Mouse (Mus musculus) gastrocnemius, adult 2 months (tissue): Measurements from ENCODE around the gene Zmynd19. TPM values are rescaled to one million over a fixed set of nuclear protein-coding genes. Genes with fewer than 3 reads are reported as not detected.
"Not testable (repeated sequence)": the region's sequence is repeated elsewhere in the genome, so short reads cannot be mapped to it uniquely, and the experiment has no call there.

Experiments used
- DNase-seq: peaks from one replicate; pipeline ENCODE4 v3.0.0; 2022
- H3K27ac ChIP-seq: fragments of 200-600 bp; 2 replicates; pipeline ENCODE4 v1.8.1; 2022; ENCODE audit warnings: mild to moderate bottlenecking
- H3K4me3 ChIP-seq: fragments of 200-600 bp; 2 replicates; pipeline ENCODE4 v1.8.1; 2022; ENCODE audit warnings: mild to moderate bottlenecking, moderate library complexity
- CTCF ChIP-seq: fragments of 200-600 bp; IDR thresholded peaks from 2 replicates; pipeline ENCODE4 v1.8.1; 2022; ENCODE audit warnings: antibody characterized with exemption, mild to moderate bottlenecking, moderate library complexity
- intact Hi-C: fragments of 180-260 bp; cut with DNase I; formaldehyde crosslinking; loops from one replicate; pipeline ENCODE4 v1.15.1; 2025
- total RNA-seq, 2 experiments: library from RNA; stranded (reverse); gene quantifications; 2 replicates each; pipeline ENCODE4 v1.2.3; 2021

The Zmynd19 gene
- total RNA-seq, 2 experiments from 2014 or later = 20.6 to 21.2 TPM

DNA sequence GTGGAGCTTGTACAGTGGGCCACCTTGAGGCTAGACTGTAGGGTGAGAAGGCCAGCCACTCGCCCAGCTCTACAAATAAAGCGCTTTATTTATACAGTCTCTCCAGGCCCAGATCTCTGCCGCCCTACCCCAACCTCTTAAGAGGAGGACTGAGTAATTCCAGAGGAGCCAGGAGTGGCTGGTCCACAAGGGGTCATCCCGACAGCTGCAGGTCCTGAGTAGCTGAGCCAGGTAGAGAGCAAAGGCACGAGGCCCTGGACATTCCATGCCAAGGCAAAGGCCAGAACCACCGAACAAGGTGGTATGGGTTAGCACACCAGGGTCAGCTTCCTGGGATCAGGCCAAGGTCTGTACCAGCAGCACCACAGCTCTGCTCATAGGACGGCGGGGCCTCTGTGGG is 24.3 kb upstream of the Zmynd19 start:
- Histone ChIP-seq H3K27ac (no peak overlapping the region), H3K4me3 (no peak overlapping the region)
- intact Hi-C loops = no loop called here
- DNase-seq = no peak
- no peak for TF ChIP-seq CTCF

DNA sequence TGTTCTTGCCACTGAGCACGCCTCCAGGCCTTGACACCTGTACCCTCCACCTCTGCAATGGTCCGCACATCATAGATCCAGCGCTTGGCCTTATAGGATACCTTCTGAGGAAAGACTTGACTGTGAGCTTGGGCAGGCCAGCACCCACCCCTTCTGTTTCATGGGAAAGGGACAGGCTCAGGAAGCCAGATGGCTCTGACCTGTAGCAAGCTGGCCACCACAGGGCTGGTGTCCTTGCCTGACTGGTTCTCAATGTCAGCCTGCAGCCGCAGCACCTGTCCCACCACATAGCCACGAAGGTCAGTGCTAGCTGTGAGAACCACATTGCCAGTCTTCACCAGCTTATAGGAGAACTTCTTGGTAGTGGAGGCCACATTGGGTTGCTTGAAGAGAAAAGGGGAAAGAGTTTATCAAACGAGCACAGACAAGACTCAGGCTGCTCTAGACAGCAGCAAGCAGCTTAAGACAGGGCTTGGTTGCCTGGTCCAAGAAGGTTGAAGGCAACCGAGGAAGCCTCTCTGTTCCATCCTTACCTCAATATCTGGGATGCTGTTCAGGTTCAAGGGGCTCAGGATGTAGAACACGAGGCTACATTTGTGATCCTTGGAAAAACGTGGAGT is 23.1 kb upstream of the Zmynd19 start:
- no peak for DNase-seq
- Histone ChIP-seq H3K27ac (no peak overlapping the region), H3K4me3 (no peak overlapping the region)
- intact Hi-C loops = no loop called here
- no peak for TF ChIP-seq CTCF

DNA sequence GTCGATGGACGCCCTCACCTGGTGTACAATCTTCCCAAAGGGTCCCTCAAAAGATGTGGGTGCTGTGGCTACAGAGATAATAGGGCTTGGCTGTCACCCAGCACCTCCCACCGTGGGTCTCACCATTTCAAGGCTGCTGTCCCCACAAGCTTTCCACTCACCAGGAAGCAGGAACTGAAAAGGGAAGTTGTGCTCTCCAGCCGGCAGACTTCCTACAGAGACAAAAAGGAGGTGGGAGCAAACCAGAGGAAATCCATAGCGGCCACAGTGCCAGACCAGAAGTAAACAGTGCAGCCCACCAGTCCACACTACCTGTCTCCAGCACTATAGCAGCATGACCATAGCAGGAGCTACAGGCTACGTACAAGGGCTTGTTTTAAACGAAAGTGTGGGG is 22.6 kb upstream of the Zmynd19 start:
- no peak for TF ChIP-seq CTCF
- DNase-seq = no peak
- peak overlapping the region; percentile 56 for H3K27ac ChIP-seq
- no peak overlapping the region for H3K4me3 ChIP-seq
- intact Hi-C loops = no loop called here

DNA sequence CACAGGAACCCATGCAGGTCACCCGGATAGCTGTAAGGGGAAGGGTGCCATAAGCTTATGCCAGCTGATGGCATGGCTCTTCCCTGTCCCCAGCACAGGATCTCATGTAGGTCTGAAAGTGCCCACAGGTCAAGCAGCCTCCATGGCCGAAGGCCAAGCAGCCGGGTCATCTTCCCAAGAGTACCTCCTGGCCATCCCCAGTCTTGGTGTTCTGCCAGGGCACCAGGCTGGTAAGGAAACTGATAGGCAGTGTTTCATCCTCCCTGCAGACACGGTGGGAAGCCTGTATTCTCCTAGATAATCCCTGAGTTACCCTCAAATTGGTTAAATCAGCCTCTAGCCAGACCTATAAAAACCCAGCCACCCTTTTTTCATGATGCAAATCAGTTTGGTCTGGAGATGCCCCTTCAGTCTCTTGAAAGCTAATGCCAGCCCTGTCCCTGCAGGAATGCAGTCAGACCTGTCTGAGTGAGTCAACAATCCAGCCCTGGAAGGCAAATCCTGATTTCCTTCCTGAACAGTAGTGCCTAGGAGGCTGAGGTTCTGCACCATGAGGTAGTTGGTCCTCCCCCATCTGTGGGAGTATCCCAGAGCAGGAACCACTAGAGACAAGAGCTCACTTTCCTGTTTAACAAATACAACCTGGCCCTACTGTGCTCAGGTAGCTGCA is 21.6 kb upstream of the Zmynd19 start:
- H3K27ac ChIP-seq = peak overlapping the region; percentile 56
- intact Hi-C loops = no loop called here

DNA sequence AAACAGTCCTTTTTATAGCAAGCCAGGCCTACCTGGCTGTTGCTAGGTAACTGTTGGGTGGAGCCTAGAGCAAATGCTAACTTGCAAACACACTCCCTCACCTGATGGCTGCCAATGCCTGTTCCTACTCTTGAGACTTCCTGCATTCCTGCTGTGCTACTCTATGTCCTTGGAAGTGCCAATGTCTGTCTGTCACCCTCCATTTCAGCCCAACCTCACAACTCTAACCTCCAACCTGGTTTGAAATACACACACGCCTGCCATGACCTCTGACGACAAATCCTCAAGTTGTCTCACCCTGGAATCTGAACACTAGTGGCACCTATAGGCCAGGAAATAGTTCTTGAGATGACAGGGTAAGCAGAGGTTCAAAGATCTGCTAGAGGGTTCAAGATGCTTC is 20.5 kb upstream of the Zmynd19 start:
- intact Hi-C loops = no loop called here
- H3K27ac ChIP-seq = no peak overlapping the region
- no peak overlapping the region for H3K4me3 ChIP-seq
- no peak for DNase-seq
- no peak for TF ChIP-seq CTCF

More for the DNA sequence above, 21.6 kb upstream of the Zmynd19 start:
- H3K4me3 ChIP-seq = no peak overlapping the region
- peak; percentile 90 for DNase-seq
- no peak for TF ChIP-seq CTCF

DNA sequence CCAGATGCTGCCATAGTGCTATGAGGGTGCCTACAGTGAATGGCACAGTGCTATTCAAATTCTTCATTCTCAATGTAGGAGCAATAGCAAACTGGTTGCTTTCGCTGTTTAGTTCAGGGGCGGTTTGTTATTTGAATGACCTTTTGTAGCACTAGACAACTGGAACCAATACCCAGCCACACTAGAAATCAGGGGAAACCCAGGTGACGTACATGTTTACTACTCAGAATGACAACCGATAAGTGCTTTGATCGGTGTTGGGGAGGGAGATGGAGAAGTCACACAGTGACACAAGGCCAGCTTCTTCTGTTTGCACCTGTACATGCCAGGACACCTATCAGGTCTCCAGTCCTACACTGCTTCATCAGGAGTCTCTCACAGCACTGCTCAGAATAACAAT is 20.0 kb upstream of the Zmynd19 start:
- no peak for TF ChIP-seq CTCF
- DNase-seq = no peak
- intact Hi-C loops = no loop called here

DNA sequence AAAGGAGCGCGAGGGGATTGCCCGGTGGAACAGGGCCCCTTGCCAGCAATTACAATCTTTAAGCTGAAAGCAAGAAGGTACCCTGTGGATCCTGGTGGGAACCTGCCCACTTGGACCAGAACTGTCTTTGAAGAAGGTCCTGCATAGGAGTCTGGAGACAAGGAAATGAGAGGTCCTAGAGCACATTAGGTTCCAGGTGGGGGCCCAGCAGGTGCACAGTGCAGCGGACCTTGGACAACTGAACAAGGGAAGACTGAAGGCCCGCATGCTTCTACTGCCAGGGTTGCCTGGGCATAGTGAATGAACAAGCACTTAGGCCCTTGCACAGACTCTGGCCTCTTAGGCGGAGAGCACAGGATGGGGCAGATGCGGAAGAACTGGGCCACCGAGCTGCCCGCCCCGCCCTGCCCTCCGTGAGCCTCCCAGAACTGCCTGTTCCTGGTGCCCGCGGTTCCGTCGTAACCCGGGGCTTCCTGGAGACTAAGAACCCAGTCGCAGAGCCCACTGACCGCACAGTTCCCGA is 15.1 kb upstream of the Zmynd19 start:
- Histone ChIP-seq H3K4me3 (peak overlapping the region; percentile 97), H3K27ac (peak overlapping the region; percentile 88)
- intact Hi-C loops = no loop called here
- TF ChIP-seq CTCF = no peak
- DNase-seq = no peak

More for the DNA sequence above, 20.0 kb upstream of the Zmynd19 start:
- H3K27ac ChIP-seq = no peak overlapping the region
- no peak overlapping the region for H3K4me3 ChIP-seq

DNA sequence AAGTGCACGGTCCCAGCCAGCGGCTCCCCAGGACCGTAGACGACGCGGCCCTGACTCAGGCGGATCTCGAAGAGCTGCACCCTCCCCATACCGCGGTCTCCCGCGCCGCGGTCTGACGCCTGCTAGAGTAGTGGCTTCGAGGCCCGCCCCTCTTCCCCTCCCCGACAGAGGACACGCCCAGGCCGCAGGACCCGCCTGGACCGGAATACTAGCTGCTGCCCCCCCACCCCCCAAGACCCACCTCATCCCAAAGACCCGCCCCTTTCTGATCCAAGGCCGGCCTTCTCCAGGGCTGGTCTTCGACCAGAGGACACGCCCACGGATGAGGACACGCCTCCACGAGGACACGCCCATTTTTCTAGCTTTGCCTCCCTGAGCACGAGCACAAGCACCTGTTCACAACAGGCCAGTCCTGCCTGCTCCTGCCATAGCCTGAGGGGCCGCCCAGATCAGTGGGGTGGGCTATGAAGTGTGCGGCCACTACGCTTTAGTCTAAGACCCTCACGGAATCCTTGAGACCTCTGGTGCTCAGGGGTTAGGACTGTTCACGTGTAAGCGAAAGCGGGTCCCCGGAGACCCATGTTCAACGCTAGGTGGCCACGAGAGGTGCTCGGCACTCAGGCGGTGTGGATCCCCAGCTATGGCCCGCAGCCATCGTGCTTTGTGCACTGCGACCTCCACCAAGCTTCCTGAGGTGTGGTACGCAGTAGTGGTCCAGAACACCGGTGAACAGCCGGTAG is 14.4 kb upstream of the Zmynd19 start, which contains the start of gene Arrdc1:
Gene Arrdc1, minus strand, starts transcription at position 196 of the 740 bp plus-strand sequence.
- peak; percentile 53 for TF ChIP-seq CTCF
- DNase-seq = peak; percentile 93
- Histone ChIP-seq H3K4me3 (peak within 1 kb of the TSS; percentile 97), H3K27ac (peak within 1 kb of the TSS; percentile 88)
- intact Hi-C loops = no loop called here

DNA sequence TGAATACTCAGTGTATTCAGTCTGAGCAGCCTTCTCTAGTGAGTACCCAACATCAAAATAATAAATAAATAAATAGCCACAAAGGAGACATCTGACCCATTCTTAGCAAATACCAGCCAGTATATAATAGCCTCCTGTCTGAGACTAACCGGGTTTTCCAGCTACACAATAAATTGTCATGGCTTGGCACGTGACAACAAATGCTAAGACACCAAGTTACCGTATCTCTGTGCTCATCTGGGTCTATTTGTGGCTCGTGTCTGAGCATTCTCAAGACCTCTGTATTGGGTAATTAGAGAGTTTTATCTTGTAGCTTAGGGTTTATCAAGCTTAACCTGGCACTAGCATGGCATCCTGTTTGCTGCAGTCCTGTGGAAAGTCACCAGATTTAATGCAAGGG is 7.5 kb upstream of the Zmynd19 start:
- H3K27ac ChIP-seq = no peak overlapping the region
- no peak overlapping the region for H3K4me3 ChIP-seq
- no peak for TF ChIP-seq CTCF
- intact Hi-C loops = no loop called here
- no peak for DNase-seq

DNA sequence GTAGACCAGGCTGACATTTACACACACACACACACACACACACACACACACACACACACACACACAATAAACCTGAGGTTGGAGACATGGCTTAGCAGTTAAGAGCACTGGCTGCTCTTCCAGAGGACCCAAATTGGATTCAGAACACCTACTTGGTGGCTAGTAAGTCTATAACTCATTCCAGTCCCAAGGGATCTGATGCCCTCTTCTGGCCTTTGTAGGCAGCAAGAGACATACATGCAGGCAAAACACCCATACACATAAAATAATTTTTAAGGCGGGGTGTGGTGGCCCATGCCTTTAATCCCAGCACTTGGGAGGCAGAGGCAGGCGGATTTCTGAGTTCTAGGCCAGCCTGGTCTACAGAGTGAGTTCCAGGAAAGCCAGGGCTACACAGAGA is 5.3 kb upstream of the Zmynd19 start:
- H3K4me3 ChIP-seq, H3K27ac ChIP-seq, intact Hi-C loops: not testable (repeated sequence)
- DNase-seq = peak; percentile 45
- TF ChIP-seq CTCF = peak; percentile 61

DNA sequence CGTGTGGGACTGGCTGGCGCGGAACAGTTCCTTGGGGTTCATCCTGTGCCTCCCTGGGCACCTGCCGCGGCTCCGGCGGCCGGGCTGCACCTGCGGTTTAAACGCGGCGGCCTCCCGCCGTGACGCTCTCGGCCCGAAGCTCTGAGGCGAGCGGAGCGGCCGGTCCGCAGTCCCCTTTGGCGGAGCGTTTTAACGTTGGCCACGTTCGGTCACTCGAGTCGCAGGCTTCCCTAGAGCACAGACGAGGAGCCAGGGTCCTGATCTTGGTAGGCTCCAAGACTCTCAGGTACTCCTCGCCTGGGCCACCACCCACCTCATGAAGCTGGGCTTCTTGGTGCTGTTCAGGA is 570 bp downstream of the Zmynd19 start:
- no peak for TF ChIP-seq CTCF
- H3K4me3 ChIP-seq = peak overlapping the region; percentile 97
- DNase-seq = no peak
- intact Hi-C loops = no loop called here
- peak overlapping the region; percentile 86 for H3K27ac ChIP-seq

DNA sequence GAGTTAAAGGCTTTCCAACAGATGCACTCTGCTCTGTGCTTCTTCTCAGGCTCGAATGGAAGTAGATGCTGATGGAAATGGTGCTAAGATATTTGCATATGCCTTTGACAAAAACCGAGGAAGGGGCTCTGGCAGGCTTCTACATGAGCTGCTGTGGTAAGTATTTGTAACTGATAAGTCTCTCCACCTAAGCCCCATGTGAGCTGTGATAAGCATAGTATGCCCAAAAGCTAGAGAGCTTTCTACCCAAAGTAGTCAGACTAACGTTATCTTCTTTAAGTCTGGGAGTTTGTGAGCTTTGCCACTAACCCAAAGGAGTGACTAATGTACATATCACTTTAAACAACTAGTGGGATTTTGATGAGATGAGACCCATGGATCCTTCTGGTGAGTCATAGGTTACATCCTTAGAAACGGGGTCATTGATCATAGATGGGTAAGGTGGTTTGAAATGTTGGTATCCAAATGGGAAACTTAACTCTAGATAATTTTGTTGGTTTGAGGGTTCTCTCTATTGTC is 3.0 kb downstream of the Zmynd19 start:
- no peak for DNase-seq
- Histone ChIP-seq H3K4me3 (no peak overlapping the region), H3K27ac (no peak overlapping the region)
- TF ChIP-seq CTCF = no peak
- intact Hi-C loops = no loop called here

DNA sequence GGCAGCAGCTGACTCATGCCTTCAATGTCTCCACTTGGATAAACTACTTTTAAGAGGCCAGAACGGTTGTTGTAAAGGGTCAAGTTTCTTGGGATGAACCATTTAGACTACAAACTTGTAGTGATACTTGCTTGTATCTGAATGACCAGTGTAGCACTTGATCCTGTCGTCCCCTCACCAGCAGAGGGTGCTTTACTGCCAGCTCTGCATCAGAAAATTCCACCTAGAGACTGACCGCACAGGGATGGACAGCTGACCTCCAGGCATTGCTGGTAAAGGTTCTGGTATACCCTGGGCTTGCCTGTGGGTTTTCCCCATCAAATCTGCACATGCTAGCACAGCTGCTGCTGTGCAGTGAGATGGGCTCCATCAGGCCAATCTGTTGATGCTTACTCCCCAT is 11.3 kb downstream of the Zmynd19 start:
- TF ChIP-seq CTCF = peak; percentile 55
- Histone ChIP-seq H3K27ac (no peak overlapping the region), H3K4me3 (no peak overlapping the region)
- intact Hi-C loops = no loop called here
- no peak for DNase-seq
